Mouse (Mus musculus) mature B cell (primary cell): Measurements from ENCODE around the gene Eif4b.

Experiments
- in situ Hi-C: fragments of 300-500 bp; cut with MboI; formaldehyde crosslinking; loops from 2 replicates; pipeline ENCODE4 v1.14.3; 2019

Eif4b gene

GRCm38 (mm10) chr15:102101672-102102541 is 28.3 kb downstream of the Eif4b start:
- in situ Hi-C loops = no loop called here

- in situ Hi-C loops = no loop called here
Observed at GRCm38 (mm10) chr15:102102548-102103121, 29.1 kb downstream of the Eif4b start.

- in situ Hi-C loops = no loop called here
Observed at GRCm38 (mm10) chr15:102103371-102103946, 29.9 kb downstream of the Eif4b start.

GRCm38 (mm10) chr15:102103947-102104555 is 30.5 kb downstream of the Eif4b start:
- in situ Hi-C loops = no loop called here

- in situ Hi-C loops = no loop called here
Observed at GRCm38 (mm10) chr15:102105360-102105759, 31.8 kb downstream of the Eif4b start.

GRCm38 (mm10) chr15:102105764-102106730 is 32.5 kb downstream of the Eif4b start:
- in situ Hi-C loops = no loop called here

GRCm38 (mm10) chr15:102106754-102107456 is 33.3 kb downstream of the Eif4b start:
- in situ Hi-C loops = no loop called here

GRCm38 (mm10) chr15:102107689-102108573 is 34.4 kb downstream of the Eif4b start:
- in situ Hi-C loops = no loop called here

GRCm38 (mm10) chr15:102108651-102109525 is 35.3 kb downstream of the Eif4b start:
- in situ Hi-C loops = no loop called here

GRCm38 (mm10) chr15:102110271-102110670 is 36.7 kb downstream of the Eif4b start:
- in situ Hi-C loops = no loop called here

- in situ Hi-C loops = no loop called here
Observed at GRCm38 (mm10) chr15:102110701-102111494, 37.3 kb downstream of the Eif4b start.

GRCm38 (mm10) chr15:102111495-102111829 is 37.9 kb downstream of the Eif4b start:
- in situ Hi-C loops = no loop called here

GRCm38 (mm10) chr15:102112181-102112580 is 38.6 kb downstream of the Eif4b start:
- in situ Hi-C loops = no loop called here

GRCm38 (mm10) chr15:102112827-102113226 is 39.3 kb downstream of the Eif4b start:
- in situ Hi-C loops = no loop called here

- in situ Hi-C loops = no loop called here
Observed at GRCm38 (mm10) chr15:102113674-102114073, 40.1 kb downstream of the Eif4b start.

- in situ Hi-C loops = no loop called here
Observed at GRCm38 (mm10) chr15:102114651-102115260, 41.2 kb downstream of the Eif4b start.

GRCm38 (mm10) chr15:102115731-102116231 is 42.2 kb downstream of the Eif4b start:
- in situ Hi-C loops = no loop called here
